Mouse (Mus musculus) CH12.LX (cell line): ENCODE data around the gene Slc25a19. TPM values are rescaled to one million over a fixed set of nuclear protein-coding genes. Genes with fewer than 3 reads are reported as not detected.

Experiments
- DNase-seq: peaks from one replicate; pipeline ENCODE4 v3.0.0-alpha.2; 2013; ENCODE audit errors: extremely low read depth
- H3K27ac ChIP-seq: 2 replicates; pipeline ENCODE4 v1.5.1; 2012; ENCODE audit warnings: low read depth, mild to moderate bottlenecking, control low read depth, moderate library complexity; ENCODE audit not compliant: insufficient read depth
- H3K27me3 ChIP-seq: replicated peaks from 2 replicates; pipeline ENCODE3; 2012; ENCODE audit warnings: inconsistent platforms
- H3K36me3 ChIP-seq, 2 experiments: replicated peaks in 1 of 2; 2 replicates each; pipeline versions ENCODE3 to v1.6.1; 2012; ENCODE audit warnings: inconsistent platforms in 1 of 2, low read length in 1 of 2, mild to moderate bottlenecking in 1 of 2, mixed read lengths in 1 of 2, moderate library complexity in 1 of 2; ENCODE audit not compliant: control insufficient read depth in 1 of 2, insufficient read depth in 1 of 2
- H3K4me1 ChIP-seq, 2 experiments: 2 replicates each; pipeline ENCODE4 v1.6.1; 2012; ENCODE audit warnings: inconsistent platforms in 1 of 2, moderate library complexity in 1 of 2; ENCODE audit not compliant: insufficient read depth in 2 of 2, control insufficient read depth in 1 of 2
- H3K4me2 ChIP-seq: 2 replicates; pipeline ENCODE4 v1.6.1; 2012; ENCODE audit warnings: low read depth, mild to moderate bottlenecking, control low read depth; ENCODE audit not compliant: poor library complexity, insufficient read depth, severe bottlenecking
- H3K4me3 ChIP-seq, 3 experiments: fragments of 150-350 bp in 1 of 3; sonication (generic) in 1 of 3; replicated peaks in 1 of 3; 2 replicates each; pipeline versions ENCODE3 to v1.5.1; 2011 to 2012; ENCODE audit warnings: low read depth in 2 of 3, low read length in 2 of 3, mild to moderate bottlenecking in 2 of 3, moderate library complexity in 2 of 3, control low read depth in 1 of 3, improper control_type of control experiment in 1 of 3, inconsistent platforms in 1 of 3, mixed read lengths in 1 of 3; ENCODE audit not compliant: poor library complexity in 1 of 3
- H3K79me2 ChIP-seq: replicated peaks from 2 replicates; pipeline ENCODE4 v1.6.1; 2012; ENCODE audit warnings: mild to moderate bottlenecking, moderate library complexity; ENCODE audit not compliant: control insufficient read depth, poor library complexity, insufficient read depth, severe bottlenecking; ENCODE audit errors: extremely low read depth
- H3K9ac ChIP-seq: 2 replicates; pipeline ENCODE4 v1.6.1; 2012; ENCODE audit warnings: low read depth, mild to moderate bottlenecking, control low read depth, moderate library complexity; ENCODE audit not compliant: insufficient read depth
- H3K9me3 ChIP-seq: replicated peaks from 2 replicates; pipeline ENCODE3; 2012; ENCODE audit warnings: low read length, inconsistent platforms, mixed read lengths
- BHLHE40 ChIP-seq: IDR thresholded peaks from 2 replicates; pipeline ENCODE4 v1.6.1; 2011; ENCODE audit warnings: mild to moderate bottlenecking, low read depth, low read length, improper control_type of control experiment
- CHD1 ChIP-seq: IDR thresholded peaks from 2 replicates; pipeline ENCODE4 v1.6.1; 2012; ENCODE audit warnings: low read depth, low read length, improper control_type of control experiment, inconsistent platforms
- CHD2 ChIP-seq: IDR thresholded peaks from 2 replicates; pipeline ENCODE4 v1.6.1; 2011; ENCODE audit warnings: low read length, improper control_type of control experiment
- ELF1 ChIP-seq: IDR thresholded peaks from 2 replicates; pipeline ENCODE4 v1.6.1; 2014; ENCODE audit warnings: low read depth, mild to moderate bottlenecking, inconsistent platforms, low read length, improper control_type of control experiment
- EP300 ChIP-seq: IDR thresholded peaks from 2 replicates; pipeline ENCODE4 v1.6.1; 2011; ENCODE audit warnings: low read length, improper control_type of control experiment
- ETS1 ChIP-seq: conservative IDR thresholded peaks from 2 replicates; pipeline ENCODE4 v1.6.1; 2012; ENCODE audit warnings: low read depth, mild to moderate bottlenecking, inconsistent platforms, low read length, improper control_type of control experiment, moderate library complexity
- GABPA ChIP-seq: IDR thresholded peaks from 2 replicates; pipeline ENCODE4 v1.6.1; 2012; ENCODE audit warnings: low read depth, low read length, improper control_type of control experiment, inconsistent platforms; ENCODE audit not compliant: insufficient replicate concordance
- HCFC1 ChIP-seq: IDR thresholded peaks from 2 replicates; pipeline ENCODE4 v1.6.1; 2012; ENCODE audit warnings: low read depth, mild to moderate bottlenecking, inconsistent platforms, low read length, improper control_type of control experiment
- IRF4 ChIP-seq: IDR thresholded peaks from 2 replicates; pipeline ENCODE4 v1.6.1; 2014; ENCODE audit warnings: low read depth, mild to moderate bottlenecking, inconsistent platforms, low read length, improper control_type of control experiment
- JUN ChIP-seq: IDR thresholded peaks from 2 replicates; pipeline ENCODE4 v1.6.1; 2011; ENCODE audit warnings: low read depth, mild to moderate bottlenecking, low read length, improper control_type of control experiment, moderate library complexity; ENCODE audit not compliant: insufficient read depth
- JUND ChIP-seq: conservative IDR thresholded peaks from 2 replicates; pipeline ENCODE4 v1.6.1; 2011; ENCODE audit warnings: low read depth, low read length, improper control_type of control experiment
- MAX ChIP-seq: IDR thresholded peaks from 2 replicates; pipeline ENCODE4 v1.6.1; 2011; ENCODE audit warnings: low read length, improper control_type of control experiment
- MXI1 ChIP-seq: IDR thresholded peaks from 2 replicates; pipeline ENCODE4 v1.6.1; 2011; ENCODE audit warnings: mild to moderate bottlenecking, low read depth, low read length, improper control_type of control experiment
- MYC ChIP-seq: IDR thresholded peaks from 2 replicates; pipeline ENCODE4 v1.6.1; 2011; ENCODE audit warnings: low read depth, mild to moderate bottlenecking, improper control_type of control experiment, low read length
- NELFE ChIP-seq: IDR thresholded peaks from 2 replicates; pipeline ENCODE4 v1.6.1; 2011; ENCODE audit warnings: low read depth, low read length, improper control_type of control experiment
- NRF1 ChIP-seq: IDR thresholded peaks from 2 replicates; pipeline ENCODE4 v1.6.1; 2014; ENCODE audit warnings: low read depth, mild to moderate bottlenecking, inconsistent platforms, low read length, improper control_type of control experiment, moderate library complexity
- SIN3A ChIP-seq: IDR thresholded peaks from 2 replicates; pipeline ENCODE4 v1.6.1; 2012; ENCODE audit warnings: low read length, improper control_type of control experiment, inconsistent platforms
- SMC3 ChIP-seq: IDR thresholded peaks from 2 replicates; pipeline ENCODE4 v1.6.1; 2011; ENCODE audit warnings: low read depth, low read length, improper control_type of control experiment
- TBP ChIP-seq: conservative IDR thresholded peaks from 2 replicates; pipeline ENCODE4 v1.6.1; 2011; ENCODE audit warnings: low read depth, low read length, improper control_type of control experiment
- UBTF ChIP-seq: IDR thresholded peaks from 2 replicates; pipeline ENCODE4 v1.6.1; 2012; ENCODE audit warnings: low read depth, mild to moderate bottlenecking, inconsistent platforms, low read length, improper control_type of control experiment, moderate library complexity
- USF1 ChIP-seq: IDR thresholded peaks from 2 replicates; pipeline ENCODE4 v1.6.1; 2014; ENCODE audit warnings: low read depth, mild to moderate bottlenecking, inconsistent platforms, low read length, improper control_type of control experiment
- ZKSCAN1 ChIP-seq: IDR thresholded peaks from 2 replicates; pipeline ENCODE4 v1.6.1; 2012; ENCODE audit warnings: low read depth, inconsistent platforms, low read length, improper control_type of control experiment, borderline replicate concordance
- ZMIZ1 ChIP-seq: IDR thresholded peaks from 2 replicates; pipeline ENCODE4 v1.6.1; 2012; ENCODE audit warnings: low read depth, mild to moderate bottlenecking, inconsistent platforms, low read length, improper control_type of control experiment
- dilution Hi-C: fragments of 300-500 bp; cut with MboI; formaldehyde crosslinking; loops from 2 replicates; pipeline ENCODE4 v1.14.3; 2020; ENCODE audit warnings: low sequenced_read_pairs; ENCODE audit not compliant: extremely low pct_unique_long_range_greater_than_20kb, extremely low pct_ligation_motif_present
- in situ Hi-C: fragments of 300-500 bp; cut with MboI; formaldehyde crosslinking; loops from 3 replicates; pipeline ENCODE4 v1.14.3; 2019; ENCODE audit warnings: low sequenced_read_pairs, low pct_ligation_motif_present, low pct_unique_long_range_greater_than_20kb, mixed read lengths
- polyA plus RNA-seq: library from polyadenylated mRNA; unstranded; fragments of >175 nt; gene quantifications from 2 replicates; pipeline ENCODE4 v1.2.1, GENCODE M21; 2012; ENCODE audit warnings: low read depth; ENCODE audit not compliant: insufficient read length
- total RNA-seq, 2 experiments: library from RNA; depleted of rRNA; stranded (reverse); fragments of 300-350 nt in 1 of 2; fragments of >200 nt in 1 of 2; gene quantifications; 2 replicates each; pipeline ENCODE4 v1.2.3; 2012 to 2014

Gene Slc25a19
- total and polyA plus RNA-seq, 3 experiments, result 277 to 398 (median 278) TPM

DNA sequence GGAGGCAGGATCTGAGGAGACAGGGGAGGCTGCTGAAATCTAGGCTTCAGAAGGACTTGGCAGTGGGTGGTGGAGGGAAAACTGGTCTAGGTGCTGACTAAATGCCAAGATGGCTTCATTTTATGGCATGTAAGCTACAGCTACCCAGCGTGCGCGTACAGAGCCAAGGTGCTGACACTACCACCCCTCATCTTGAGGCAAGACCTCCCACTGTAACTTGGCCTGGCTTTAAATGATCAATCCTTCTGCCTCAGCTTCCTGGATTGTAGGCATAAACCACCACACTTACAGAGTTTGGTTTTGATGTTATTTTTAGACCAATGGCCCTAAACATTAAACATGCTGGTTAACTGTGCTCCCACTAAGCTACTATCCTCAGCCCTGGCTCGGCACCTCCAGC is 11.4 kb upstream of the Slc25a19 start (continued):
- TF ChIP-seq IRF4, result no peak
- TF ChIP-seq MXI1, result peak; percentile 15; the same call in 1 of the 2 replicates
- TF ChIP-seq CHD1, result 0 out of 2 replicates have a peak, but pooled peaks have one; percentile 5
- no peak for TF ChIP-seq JUND
- peak; percentile 12; the same call in 1 of the 2 replicates for TF ChIP-seq NELFE
- no peak for TF ChIP-seq ELF1
- no peak for TF ChIP-seq JUN
- 0 out of 2 replicates have a peak, but pooled peaks have one; percentile 9 for TF ChIP-seq EP300
- no peak; the same call in 1 of the 2 replicates for TF ChIP-seq SMC3
- peak; percentile 47 for TF ChIP-seq MAX
- no peak for TF ChIP-seq ZKSCAN1
- no peak for TF ChIP-seq ZMIZ1
- 0 out of 2 replicates have a peak, but pooled peaks have one; percentile 51 for TF ChIP-seq SIN3A
- peak; percentile 42; the same call in 1 of the 2 replicates for TF ChIP-seq CHD2
- TF ChIP-seq NRF1, result no peak
- no peak for TF ChIP-seq UBTF
- no peak for TF ChIP-seq MYC
- TF ChIP-seq, all 38 proteins: peak for 9

DNA sequence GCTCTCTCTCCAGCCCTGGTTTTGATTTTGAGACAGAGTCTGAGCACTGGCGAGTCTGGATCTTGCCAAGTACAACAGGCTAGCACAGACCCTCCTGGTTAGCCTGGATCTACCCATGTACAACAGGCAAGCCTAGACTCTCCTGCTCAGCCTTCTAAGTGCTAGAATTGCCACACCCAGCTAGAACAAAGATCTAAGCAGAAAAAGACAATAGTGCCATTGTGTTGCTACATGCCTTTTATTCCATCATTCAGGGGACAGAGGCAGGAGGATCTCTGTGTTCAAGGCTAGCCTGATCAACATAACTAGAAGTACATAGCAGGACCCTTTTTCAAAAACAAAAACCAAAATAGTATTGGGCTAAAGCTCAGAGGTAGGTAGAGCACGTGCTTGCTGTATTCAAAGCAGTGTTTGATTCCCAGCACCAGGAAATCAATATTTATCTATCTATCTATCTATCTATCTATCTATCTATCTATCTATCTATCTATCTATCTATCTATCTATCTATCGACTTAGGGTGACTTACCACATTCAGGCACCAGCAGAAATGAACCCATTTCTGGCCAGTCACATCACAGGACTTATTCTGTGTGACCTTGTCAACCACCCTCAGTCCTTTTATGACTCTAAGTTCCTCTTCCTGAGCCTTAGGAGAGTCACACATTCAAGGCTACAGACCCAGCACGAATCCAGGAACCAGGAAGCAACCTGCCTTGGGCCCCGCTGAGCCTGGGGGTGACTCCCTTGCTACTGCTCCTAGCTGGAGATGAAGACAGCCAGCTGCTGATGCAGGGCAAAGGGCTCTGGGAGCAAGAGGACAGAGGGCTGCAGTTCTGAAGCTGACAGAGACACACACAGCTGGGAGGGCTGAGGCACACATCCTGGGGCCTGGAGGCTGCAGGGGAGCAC is 10.7 kb upstream of the Slc25a19 start:
- Histone ChIP-seq H3K36me3 (peaks cover 2% of the 10 kb centered on the region in 2 experiments), H3K27me3 (no peaks in the 10 kb centered on the region), H3K27ac (peak overlapping the region; percentile 98), H3K79me2 (0 out of 2 replicates have a peak, but pooled peaks cover 2% of the 10 kb centered on the region), H3K4me3 (peak overlapping the region in 2 of 3 experiments; percentile 9 to 18), H3K9me3 (no peaks in the 10 kb centered on the region), H3K4me2 (no peak overlapping the region), H3K4me1 (peaks cover 50 to 83% of the 10 kb centered on the region in 2 experiments), H3K9ac (peak overlapping the region; percentile 5; the same call in 1 of the 2 replicates)
- DNase-seq, result peak; percentile 94
- TF ChIP-seq JUN (peak; percentile 61; the same call in 1 of the 2 replicates), MAX (peak; percentile 90), GABPA (no peak), MXI1 (peak; percentile 68; the same call in 1 of the 2 replicates), UBTF (no peak; the same call in 1 of the 2 replicates), EP300 (peak; percentile 89), JUND (peak; percentile 76), USF1 (no peak), ETS1 (peak; percentile 68), HCFC1 (peak; percentile 33; the same call in 1 of the 2 replicates), CHD1 (0 out of 2 replicates have a peak, but pooled peaks have one; percentile 21), TBP (peak; percentile 74; the same call in 1 of the 2 replicates), MYC (0 out of 2 replicates have a peak, but pooled peaks have one; percentile 68), ELF1 (peak; percentile 84), IRF4 (peak; percentile 90), ZKSCAN1 (no peak), ZMIZ1 (0 out of 2 replicates have a peak, but pooled peaks have one; percentile 24), BHLHE40 (peak; percentile 78), SIN3A (no peak)
- dilution Hi-C loops, result no loop called here
- in situ Hi-C loops, result loop anchor here (25.0 kb wide), 1 partner anchor 774 kb away; the partner anchor contains the start of gene Rnf157
